Mouse (Mus musculus) CD4-positive, CD25-positive, alpha-beta regulatory T cell (primary cell): ENCODE data around the gene Klhl31. TPM values are rescaled to one million over a fixed set of nuclear protein-coding genes. Genes with fewer than 3 reads are reported as not detected.

ENCODE experiments used
- polyA plus RNA-seq: library from polyadenylated mRNA; unstranded; fragments of 100-300 nt; shearing (Covaris generic); gene quantifications from one replicate; pipeline ENCODE4 v1.2.1, GENCODE M21; 2017

Klhl31 gene
- polyA plus RNA-seq, result 0.07 TPM

GRCm38 (mm10) chr9:77636450-77636951 lies at the start of gene Klhl31:
Gene Klhl31, plus strand, starts transcription at chr9:77636500.

Other genes starting within 250 kb of the Klhl31 start
- 17.0 TPM for gene Lrrc1, start 91.6 kb upstream of the Klhl31 start, polyA plus RNA-seq
- 57.8 TPM for gene Gclc, start 118.0 kb downstream of the Klhl31 start, polyA plus RNA-seq